Mouse (Mus musculus) megakaryocyte, embryonic 14.5 days (primary cell): ENCODE measurements at regions not wholly inside any gene's neighbourhood (a gene's known extent, or its start where the extent isn't known, plus 50 kb on each side); places are given as distances from the start of the nearest gene placed in this dataset.

ENCODE experiments used
- FLI1 ChIP-seq: IDR thresholded peaks from 2 replicates; pipeline ENCODE4 v1.6.1; 2012; ENCODE audit warnings: low read length, inconsistent platforms, mixed read lengths
- GATA1 ChIP-seq: IDR thresholded peaks from 3 replicates; pipeline ENCODE4 v1.6.1; 2012; ENCODE audit warnings: mixed read lengths, low read length, inconsistent platforms, borderline replicate concordance

DNA sequence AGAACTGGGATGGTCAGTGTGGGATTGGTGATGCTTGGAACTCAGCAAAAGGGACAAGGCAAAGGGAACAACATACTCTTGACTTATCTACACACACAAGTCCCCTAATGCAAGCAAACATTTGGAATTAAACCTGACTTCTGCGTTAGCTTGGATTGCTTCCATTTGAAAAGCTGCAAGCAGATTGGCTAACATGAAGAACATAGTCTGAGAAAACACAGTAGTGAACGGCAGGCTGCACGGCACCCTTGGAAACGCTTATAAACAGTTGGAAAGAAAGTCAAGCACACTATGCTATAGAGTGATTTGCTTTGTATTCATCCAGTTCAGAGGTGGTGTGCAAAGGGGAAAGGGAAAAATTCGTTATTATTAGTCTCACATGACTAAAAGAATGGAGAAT is 387.9 kb upstream of the Igfbp7 start:
- TF ChIP-seq GATA1 (no peak), FLI1 (no peak)
